Mouse (Mus musculus) c-Kit-positive CD71-negative TER-119-negative erythroid progenitor cells, embryonic 14.5 days (primary cell): ENCODE data around the gene Slc5a4a.

Experiments used
- DNase-seq: peaks from one replicate; pipeline ENCODE4 v3.0.0-alpha.2; 2013; ENCODE audit warnings: low read depth

Slc5a4a gene

GRCm38 (mm10) chr10:76218240-76218639 is 71.0 kb downstream of the Slc5a4a start:
- no peak for DNase-seq

GRCm38 (mm10) chr10:76225944-76226343 is 78.7 kb downstream of the Slc5a4a start:
- DNase-seq, result no peak

GRCm38 (mm10) chr10:76229627-76230026 is 82.4 kb downstream of the Slc5a4a start:
- DNase-seq, result no peak

- DNase-seq, result peak; percentile 88
These were observed 90.3 kb downstream of the Slc5a4a start, which contains the start of gene Prmt2 for GRCm38 (mm10) chr10:76237341-76238225. Gene Prmt2 (minus strand): TSS chr10:76237865.
